Mouse (Mus musculus) megakaryocyte, embryonic 14.5 days (primary cell): ENCODE measurements around the gene Tpra1.

Experiments
- FLI1 ChIP-seq: IDR thresholded peaks from 2 replicates; pipeline ENCODE4 v1.6.1; 2012; ENCODE audit warnings: low read length, inconsistent platforms, mixed read lengths
- GATA1 ChIP-seq: IDR thresholded peaks from 3 replicates; pipeline ENCODE4 v1.6.1; 2012; ENCODE audit warnings: mixed read lengths, low read length, inconsistent platforms, borderline replicate concordance

- TF ChIP-seq GATA1 (no peak), FLI1 (no peak)
Measured at GRCm38 (mm10) chr6:88858341-88858740, 43.7 kb upstream of the Tpra1 start.
